Mouse (Mus musculus): ENCODE results near the gene Slx1b.

DNA sequence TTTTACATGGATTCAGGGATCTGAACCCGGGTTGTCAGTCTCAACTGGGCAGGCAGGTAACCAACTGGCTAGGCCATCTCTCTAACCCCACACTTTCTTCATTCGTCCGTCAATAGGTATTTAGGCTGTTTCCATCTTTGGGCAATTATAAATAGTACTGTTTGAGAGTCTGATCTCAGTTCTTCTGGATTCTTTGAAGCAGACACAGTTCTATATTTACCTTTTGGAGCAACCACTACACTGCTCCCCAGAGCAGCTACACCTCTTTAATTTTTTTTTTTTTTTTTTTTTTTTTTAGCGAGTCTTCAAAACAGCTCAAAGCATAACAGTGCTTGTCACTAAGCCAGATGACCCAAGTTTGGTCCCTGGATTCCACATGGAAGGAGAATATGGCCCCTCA, 20.1 kb upstream of the Slx1b start:
- TF ChIP-seq POLR2A (IDR thresholded peaks at IDR 0.05; ENCODE audit: low read depth, low read length) (no peak), CTCF (IDR thresholded peaks at IDR 0.05; ENCODE audit: extremely low read depth, insufficient read length, insufficient replicate concordance, low read depth, low read length) (no peak)

Measured in small intestine, adult 2 months (tissue).